Mouse (Mus musculus): ENCODE data around the gene Slc27a1. TPM values are rescaled to one million over a fixed set of nuclear protein-coding genes. Genes with fewer than 3 reads are reported as not detected.

Slc27a1 gene
- polyA plus RNA-seq, 1 experiment from 2014 or later, result 68.5 TPM

GRCm38 (mm10) chr8:71537028-71537867 lies 31.4 kb upstream of the Slc27a1 start, which contains the start of gene Bst2:
Gene Bst2 (minus strand): TSS chr8:71537456.
- Histone ChIP-seq H3K4me3 (peak within 1 kb of the TSS; percentile 29), H3K27ac (replicated peaks) (no peak within 1 kb of the TSS), H3K9ac (replicated peaks) (peak within 1 kb of the TSS; percentile 24; the same call in 1 of the 2 replicates), H3K9me3 (no peaks in the 10 kb centered on the region), H3K27me3 (peaks cover 21% of the 10 kb centered on the region), H3K4me2 (replicated peaks) (peak within 1 kb of the TSS; percentile 48), H3K36me3 (no peaks in the 10 kb centered on the region), H3K4me1 (peaks cover 11% of the 10 kb centered on the region)
- 3% methylated on average over 37 of the region's 37 CpGs for WGBS
- ATAC-seq (replicated peaks), result no peak

GRCm38 (mm10) chr8:71542632-71543343 lies 25.9 kb upstream of the Slc27a1 start, which contains the start of gene Mvb12a:
Gene Mvb12a (plus strand): TSS chr8:71542922.
- Histone ChIP-seq H3K36me3 (peaks cover 17% of the 10 kb centered on the region), H3K9me3 (no peaks in the 10 kb centered on the region), H3K4me3 (peak within 1 kb of the TSS; percentile 92), H3K27ac (replicated peaks) (peak within 1 kb of the TSS; percentile 36; the same call in 1 of the 2 replicates), H3K9ac (replicated peaks) (peak within 1 kb of the TSS; percentile 87), H3K4me1 (peaks cover 11% of the 10 kb centered on the region), H3K4me2 (replicated peaks) (peak within 1 kb of the TSS; percentile 86), H3K27me3 (peaks cover 8% of the 10 kb centered on the region; the same call in 1 of the 2 replicates)
- WGBS, result under 1% methylated on average over 55 of the region's 55 CpGs
- peak; percentile 96 for ATAC-seq (replicated peaks)

GRCm38 (mm10) chr8:71543755-71544154 lies 24.9 kb upstream of the Slc27a1 start:
- H3K36me3 ChIP-seq, result peaks cover 25% of the 10 kb centered on the region
- 0 out of 2 replicates have a peak, but pooled peaks cover 3% of the 10 kb centered on the region for H3K27me3 ChIP-seq
- no peaks in the 10 kb centered on the region for H3K9me3 ChIP-seq
- ATAC-seq (replicated peaks), result no peak
- 90% methylated on average over 9 of the region's 9 CpGs for WGBS
- H3K4me3 ChIP-seq, result peak overlapping the region; percentile 92
- H3K4me2 ChIP-seq (replicated peaks), result peak overlapping the region; percentile 86
- H3K9ac ChIP-seq (replicated peaks), result no peak overlapping the region
- peaks cover 10% of the 10 kb centered on the region for H3K4me1 ChIP-seq
- H3K27ac ChIP-seq (replicated peaks), result no peak overlapping the region

GRCm38 (mm10) chr8:71545053-71545452 lies 23.6 kb upstream of the Slc27a1 start:
- WGBS, result 93% methylated on average over 11 of the region's 11 CpGs
- no peaks in the 10 kb centered on the region for H3K9me3 ChIP-seq
- H3K27ac ChIP-seq (replicated peaks), result no peak overlapping the region
- peaks cover 10% of the 10 kb centered on the region for H3K4me1 ChIP-seq
- no peaks in the 10 kb centered on the region for H3K27me3 ChIP-seq
- peaks cover 26% of the 10 kb centered on the region for H3K36me3 ChIP-seq
- no peak for ATAC-seq (replicated peaks)
- H3K4me3 ChIP-seq, result no peak overlapping the region
- H3K4me2 ChIP-seq (replicated peaks), result no peak overlapping the region
- no peak overlapping the region for H3K9ac ChIP-seq (replicated peaks)

GRCm38 (mm10) chr8:71547590-71547989 lies 21.1 kb upstream of the Slc27a1 start:
- no peak for ATAC-seq (replicated peaks)
- 87% methylated on average over 7 of the region's 7 CpGs for WGBS

GRCm38 (mm10) chr8:71550754-71551153 lies 17.9 kb upstream of the Slc27a1 start:
- WGBS, result 73% methylated on average over 7 of the region's 7 CpGs
- no peaks in the 10 kb centered on the region for H3K9me3 ChIP-seq
- H3K4me2 ChIP-seq (replicated peaks), result no peak overlapping the region
- ATAC-seq (replicated peaks), result no peak
- no peak overlapping the region for H3K27ac ChIP-seq (replicated peaks)
- H3K4me1 ChIP-seq, result no peaks in the 10 kb centered on the region
- peaks cover 21% of the 10 kb centered on the region; the same call in 1 of the 2 replicates for H3K36me3 ChIP-seq
- H3K9ac ChIP-seq (replicated peaks), result no peak overlapping the region
- H3K27me3 ChIP-seq, result peaks cover 8% of the 10 kb centered on the region
- no peak overlapping the region for H3K4me3 ChIP-seq

More at GRCm38 (mm10) chr8:71547590-71547989, 21.1 kb upstream of the Slc27a1 start:
- Histone ChIP-seq H3K9me3 (no peaks in the 10 kb centered on the region), H3K4me2 (replicated peaks) (no peak overlapping the region), H3K27ac (replicated peaks) (no peak overlapping the region), H3K4me3 (no peak overlapping the region), H3K27me3 (no peaks in the 10 kb centered on the region), H3K9ac (replicated peaks) (no peak overlapping the region), H3K4me1 (peaks cover 10% of the 10 kb centered on the region), H3K36me3 (peaks cover 26% of the 10 kb centered on the region)

GRCm38 (mm10) chr8:71552770-71553169 lies 15.9 kb upstream of the Slc27a1 start:
- H3K4me3 ChIP-seq, result no peak overlapping the region
- ATAC-seq (replicated peaks), result no peak
- no peak overlapping the region for H3K9ac ChIP-seq (replicated peaks)
- H3K36me3 ChIP-seq, result peaks cover 9% of the 10 kb centered on the region; the same call in 1 of the 2 replicates
- H3K27me3 ChIP-seq, result peaks cover 28% of the 10 kb centered on the region
- 76% methylated on average over 6 of the region's 6 CpGs for WGBS
- H3K4me2 ChIP-seq (replicated peaks), result no peak overlapping the region
- H3K27ac ChIP-seq (replicated peaks), result no peak overlapping the region
- no peaks in the 10 kb centered on the region for H3K4me1 ChIP-seq
- no peaks in the 10 kb centered on the region for H3K9me3 ChIP-seq

GRCm38 (mm10) chr8:71554001-71554400 lies 14.7 kb upstream of the Slc27a1 start:
- H3K27me3 ChIP-seq, result peaks cover 40% of the 10 kb centered on the region
- H3K4me3 ChIP-seq, result no peak overlapping the region
- H3K9ac ChIP-seq (replicated peaks), result no peak overlapping the region
- H3K4me2 ChIP-seq (replicated peaks), result no peak overlapping the region
- no peak overlapping the region for H3K27ac ChIP-seq (replicated peaks)
- 71% methylated on average over 6 of the region's 6 CpGs for WGBS
- H3K9me3 ChIP-seq, result no peaks in the 10 kb centered on the region
- peaks cover 10% of the 10 kb centered on the region for H3K4me1 ChIP-seq
- H3K36me3 ChIP-seq, result no peaks in the 10 kb centered on the region
- ATAC-seq (replicated peaks), result no peak

- peaks cover 12% of the 10 kb centered on the region for H3K4me1 ChIP-seq
- peaks cover 46% of the 10 kb centered on the region for H3K27me3 ChIP-seq
- H3K4me3 ChIP-seq, result no peak overlapping the region
- H3K9ac ChIP-seq (replicated peaks), result no peak overlapping the region
- no peak for ATAC-seq (replicated peaks)
- H3K9me3 ChIP-seq, result no peaks in the 10 kb centered on the region
- no peak overlapping the region for H3K27ac ChIP-seq (replicated peaks)
- no peak overlapping the region for H3K4me2 ChIP-seq (replicated peaks)
- H3K36me3 ChIP-seq, result no peaks in the 10 kb centered on the region
- 91% methylated on average over 2 of the region's 2 CpGs for WGBS
These were observed 14.0 kb upstream of the Slc27a1 start for GRCm38 (mm10) chr8:71554644-71555043.

- Histone ChIP-seq H3K9ac (replicated peaks) (no peak within 1 kb of the TSS), H3K36me3 (no peaks in the 10 kb centered on the region), H3K4me1 (peaks cover 19% of the 10 kb centered on the region), H3K9me3 (no peaks in the 10 kb centered on the region), H3K4me2 (replicated peaks) (peak within 1 kb of the TSS; percentile 33), H3K27ac (replicated peaks) (no peak within 1 kb of the TSS), H3K4me3 (peak within 1 kb of the TSS; percentile 26), H3K27me3 (peaks cover 81% of the 10 kb centered on the region)
- ATAC-seq (replicated peaks), result no peak
- 3% methylated on average over 70 of the region's 70 CpGs for WGBS
These were observed 10.4 kb upstream of the Slc27a1 start, which contains the start of gene Tmem221 for GRCm38 (mm10) chr8:71558071-71558957. Gene Tmem221 (minus strand): TSS chr8:71558871.

GRCm38 (mm10) chr8:71558958-71559690 lies 9.6 kb upstream of the Slc27a1 start:
- Histone ChIP-seq H3K36me3 (no peaks in the 10 kb centered on the region), H3K27me3 (peaks cover 81% of the 10 kb centered on the region), H3K9ac (replicated peaks) (no peak overlapping the region), H3K4me2 (replicated peaks) (peak overlapping the region; percentile 33), H3K9me3 (no peaks in the 10 kb centered on the region), H3K4me1 (peaks cover 19% of the 10 kb centered on the region), H3K4me3 (peak overlapping the region; percentile 26), H3K27ac (replicated peaks) (no peak overlapping the region)
- ATAC-seq (replicated peaks), result no peak; the same call in 1 of the 2 replicates
- 2% methylated on average over 24 of the region's 24 CpGs for WGBS
